Mouse (Mus musculus) kidney, embryonic 15.5 days (tissue): Measurements from ENCODE around the gene Pign. TPM values are rescaled to one million over a fixed set of nuclear protein-coding genes. Genes with fewer than 3 reads are reported as not detected.

ENCODE experiments used
- microRNA-seq: library from miRNA; unstranded; fragments of <30 nt; microRNA quantifications from one replicate; pipeline ENCODE4, GENCODE M21; 2016
- polyA plus RNA-seq: library from polyadenylated mRNA; unstranded; fragments of >200 nt; fragmentation: Nextera tagmentation; extraction: Ambion mirVana; gene quantifications from 2 replicates; pipeline ENCODE4 v1.2.1, GENCODE M21; 2015

Gene Pign
- polyA plus RNA-seq, 1 experiment from 2014 or later: 14.0 TPM

Small RNAs within 50 kb of the gene (microRNA-seq; reads per million reads assigned to microRNA genes)
- not detected for gene Gm22426

Other genes with a start within 250 kb of the Pign start
- gene Relch, start 184 bp upstream of the Pign start, polyA plus RNA-seq: 23.9 and 24.2 TPM in 2 replicates
- gene Tnfrsf11a, start 117.0 kb upstream of the Pign start, polyA plus RNA-seq: 1.4 and 1.5 TPM in 2 replicates